Mouse (Mus musculus) layer of hippocampus, adult 11-12 months (tissue): ENCODE measurements around the gene Kifc5b.

Experiments used
- DNase-seq: peaks from one replicate; pipeline ENCODE4 v3.0.0; 2022; ENCODE audit warnings: low spot score

Kifc5b gene

DNA sequence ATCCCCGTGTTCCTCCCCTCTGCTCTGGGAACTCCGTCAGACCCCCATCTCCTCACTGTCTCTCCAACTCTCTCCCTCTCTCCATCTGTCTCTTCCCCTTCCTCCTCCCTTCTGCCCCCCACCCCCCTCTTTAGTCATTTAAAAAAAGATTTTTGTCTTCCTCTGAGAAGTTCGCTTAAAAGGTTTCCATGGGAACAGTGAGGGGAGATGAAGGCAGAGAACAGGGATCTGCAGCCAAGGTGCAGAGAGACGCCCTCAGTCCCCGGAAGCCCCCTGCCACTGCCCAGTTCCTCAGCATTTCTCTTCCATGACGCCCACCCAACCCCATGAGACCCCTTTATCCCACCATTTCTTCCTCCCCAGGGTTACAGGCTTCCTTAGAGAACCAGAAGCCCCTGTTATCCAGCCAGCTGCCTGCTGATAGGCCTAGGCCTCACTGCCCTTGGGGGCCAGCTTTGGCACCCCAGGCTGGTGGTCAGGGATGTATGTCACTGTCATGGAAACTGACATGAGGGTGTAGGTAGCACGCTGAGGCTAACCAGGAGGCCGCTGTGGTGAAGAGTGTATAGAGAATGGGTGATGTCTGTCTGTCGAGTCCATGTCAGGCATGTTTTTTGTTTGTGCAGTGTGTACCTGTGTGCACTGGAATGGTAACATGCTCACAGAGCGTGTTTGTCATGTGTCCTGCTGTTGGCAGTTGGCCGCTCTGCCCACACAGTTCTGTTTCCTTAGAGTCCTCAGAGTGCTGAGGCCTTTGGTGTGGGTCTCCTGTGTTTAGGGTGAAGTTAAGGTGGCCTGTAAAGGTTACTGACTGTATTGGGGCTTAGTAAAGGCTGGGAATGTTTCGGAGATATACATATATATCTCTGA is 30.6 kb downstream of the Kifc5b start:
- DNase-seq: no peak

DNA sequence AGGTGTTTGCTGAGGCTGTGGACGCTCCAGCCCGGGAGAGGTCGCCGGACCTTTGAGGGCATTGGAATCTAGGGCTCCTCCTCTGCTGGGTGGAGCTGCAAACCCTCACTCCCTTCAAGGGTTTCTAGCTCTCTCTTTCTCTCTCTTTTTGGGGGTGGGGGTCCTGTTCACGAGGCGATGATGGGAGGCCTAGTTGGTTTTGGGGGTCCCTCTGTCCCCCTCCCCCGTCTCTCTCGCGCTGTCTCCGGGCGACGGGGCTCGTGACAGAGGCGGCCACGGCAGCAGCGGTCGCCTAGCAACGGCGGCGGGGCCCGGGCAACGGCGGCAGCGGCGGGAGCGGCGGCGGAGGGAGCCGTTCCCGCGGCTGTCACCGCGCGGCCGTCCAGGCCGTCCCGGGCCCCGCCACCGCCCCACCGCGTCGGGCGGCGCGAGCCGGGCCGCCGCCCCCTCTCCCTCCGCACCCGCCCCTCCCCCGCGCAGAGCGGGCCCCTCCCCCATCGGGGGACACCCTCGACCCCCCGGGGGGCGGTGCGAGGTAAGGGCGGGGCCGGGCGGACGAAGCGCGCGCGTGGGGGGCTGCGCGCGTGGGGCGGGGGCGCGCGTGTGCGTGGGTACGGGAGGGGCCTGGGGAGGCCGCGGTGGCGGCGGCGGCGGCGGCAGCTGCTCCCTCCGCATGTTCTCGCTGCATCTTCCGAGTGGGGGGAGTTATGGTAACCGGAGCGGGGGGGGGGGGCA is 31.6 kb downstream of the Kifc5b start:
- peak; percentile 59 for DNase-seq

DNA sequence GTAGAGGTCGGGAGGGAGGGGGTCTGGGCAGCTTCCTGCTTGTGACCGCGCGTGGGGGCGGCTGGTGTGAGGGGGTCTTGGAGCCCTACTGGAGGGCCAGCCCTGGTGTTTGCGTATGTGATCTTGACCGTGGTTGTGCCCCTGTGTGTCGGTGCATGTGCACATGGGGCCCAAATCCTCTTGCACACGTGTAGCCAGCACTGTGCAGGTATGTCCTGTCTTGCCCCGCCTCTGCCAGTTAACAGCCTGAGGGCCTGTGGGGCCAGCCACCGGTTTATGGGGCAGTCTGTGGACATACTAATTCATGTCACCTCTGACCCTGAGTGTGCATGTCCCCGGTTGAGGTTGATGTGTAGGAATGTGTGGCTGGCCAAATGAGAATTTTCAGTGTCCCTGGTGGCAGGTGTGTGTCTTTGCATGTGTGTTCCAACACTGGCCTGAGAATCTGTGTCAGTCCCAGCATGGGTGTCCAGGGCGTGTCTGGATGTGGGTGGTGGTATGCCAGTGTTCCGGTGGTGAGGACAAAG is 32.2 kb downstream of the Kifc5b start:
- no peak for DNase-seq

DNA sequence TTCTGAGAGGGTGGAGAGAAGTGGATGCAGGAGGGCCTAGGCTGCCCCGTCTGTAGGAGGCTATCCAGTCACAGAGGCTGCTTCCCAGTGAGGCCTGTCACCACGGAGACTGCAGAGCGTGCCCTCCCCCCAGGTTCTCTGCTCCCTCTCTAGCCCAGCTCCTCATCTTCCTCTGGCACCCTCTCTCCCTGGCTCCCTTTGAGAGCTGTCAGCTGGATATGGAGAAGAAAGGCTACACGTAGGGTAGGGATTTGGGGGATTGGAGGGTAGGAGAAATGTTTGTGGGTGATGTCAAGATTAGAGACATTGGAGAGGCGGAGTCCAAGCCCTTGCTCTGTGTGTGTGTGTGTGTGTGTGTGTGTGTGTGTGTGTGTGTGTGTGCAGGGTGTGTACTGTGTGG is 33.0 kb downstream of the Kifc5b start:
- peak; percentile 59 for DNase-seq

DNA sequence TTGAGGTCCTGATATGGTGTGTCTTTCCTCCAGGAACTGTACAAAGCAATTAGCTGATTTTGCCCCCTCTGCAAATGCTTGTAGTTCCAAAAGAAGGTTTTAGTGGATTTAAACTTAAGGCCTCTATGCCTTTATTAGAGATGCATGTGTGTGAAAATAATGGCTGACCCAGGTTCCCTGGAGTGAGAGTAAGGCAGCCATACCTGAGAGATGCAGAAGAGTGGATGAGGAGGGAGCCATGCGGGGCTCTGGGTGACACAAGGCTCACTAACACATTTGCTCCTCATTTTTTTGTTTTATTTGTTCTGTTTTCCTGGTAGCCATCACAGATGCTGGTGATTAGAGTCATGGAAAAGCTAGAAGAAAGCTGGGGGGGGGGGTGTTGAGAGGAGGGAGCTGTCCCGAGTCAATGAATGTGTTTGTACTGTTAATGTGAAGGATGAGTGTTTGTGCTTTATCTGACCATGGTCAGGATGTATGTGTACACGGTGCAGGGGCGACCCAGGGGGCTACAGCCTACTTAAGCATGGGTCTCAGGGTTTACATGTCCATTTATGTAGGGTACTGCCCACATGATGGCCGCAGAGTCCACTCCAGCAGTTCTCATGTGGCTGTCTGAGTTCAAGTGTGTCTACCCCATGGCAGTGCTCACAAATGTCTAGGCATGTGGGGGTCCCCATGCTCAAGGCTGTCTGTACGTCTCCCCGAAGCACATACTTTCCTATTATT is 33.8 kb downstream of the Kifc5b start:
- DNase-seq: no peak

DNA sequence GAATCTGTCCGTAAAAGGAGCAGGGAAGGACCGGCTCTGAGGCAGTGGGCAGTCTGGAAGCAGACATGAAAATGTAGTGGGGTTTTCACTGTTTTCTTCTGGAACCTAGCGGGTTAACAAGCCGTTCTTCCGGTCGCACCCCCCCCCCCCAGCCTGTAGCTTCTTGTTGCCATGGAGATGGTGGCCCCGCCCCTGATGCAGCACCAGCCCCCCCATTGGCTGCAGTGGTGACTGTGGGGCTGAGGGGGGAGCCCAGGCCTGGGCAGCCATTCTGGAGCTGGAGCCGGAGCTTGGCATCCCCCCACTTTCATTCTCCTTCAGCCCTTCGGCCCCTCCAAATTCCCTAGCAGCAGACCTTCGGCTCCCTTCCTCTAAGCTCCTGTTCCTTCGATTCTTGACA is 34.5 kb downstream of the Kifc5b start:
- peak; percentile 86 for DNase-seq

DNA sequence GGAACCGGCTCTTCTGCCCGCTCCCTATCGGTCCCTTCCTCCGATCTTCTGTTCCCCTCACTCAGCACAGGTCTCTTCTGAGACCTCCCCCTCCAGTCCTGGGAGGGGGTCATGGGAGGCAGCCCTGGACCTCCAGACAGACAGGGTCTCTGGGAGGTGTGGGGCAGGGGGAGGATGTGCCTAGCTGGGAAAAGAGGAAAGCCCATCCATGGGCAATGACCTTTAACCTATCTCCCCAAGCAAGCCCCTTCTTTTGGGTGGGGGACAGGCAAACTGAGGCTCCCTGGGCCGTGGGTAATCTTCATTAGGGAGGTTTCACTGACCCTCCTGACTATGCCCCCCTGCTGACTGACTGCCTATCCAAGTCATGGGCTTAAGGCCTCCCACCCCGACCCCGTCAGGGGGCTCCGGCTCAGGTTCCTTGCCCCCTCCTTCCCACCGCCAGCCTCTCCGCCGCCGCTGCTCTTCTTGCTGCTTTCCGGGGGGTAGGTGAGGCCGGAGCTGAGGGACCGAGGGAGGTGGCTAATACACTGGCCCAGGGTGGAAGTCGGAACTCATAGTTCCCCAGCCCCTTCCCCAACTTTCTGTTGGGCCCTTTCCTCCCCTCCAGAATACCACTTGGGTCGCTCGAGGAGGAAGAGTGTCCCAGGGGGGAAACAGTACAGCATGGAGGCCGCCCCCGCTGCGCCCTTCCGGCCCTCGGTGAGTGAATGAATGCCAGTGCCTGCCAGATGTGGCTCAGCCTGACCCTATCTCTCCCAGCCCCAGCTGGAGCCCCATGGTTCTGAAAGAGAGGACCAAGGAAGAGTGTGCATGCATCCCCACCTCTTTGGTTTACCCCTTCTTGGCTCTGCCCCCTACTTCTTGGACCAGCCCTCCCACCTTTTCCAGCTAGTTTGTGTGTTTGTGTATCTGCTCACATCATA is 35.3 kb downstream of the Kifc5b start:
- no peak for DNase-seq

DNA sequence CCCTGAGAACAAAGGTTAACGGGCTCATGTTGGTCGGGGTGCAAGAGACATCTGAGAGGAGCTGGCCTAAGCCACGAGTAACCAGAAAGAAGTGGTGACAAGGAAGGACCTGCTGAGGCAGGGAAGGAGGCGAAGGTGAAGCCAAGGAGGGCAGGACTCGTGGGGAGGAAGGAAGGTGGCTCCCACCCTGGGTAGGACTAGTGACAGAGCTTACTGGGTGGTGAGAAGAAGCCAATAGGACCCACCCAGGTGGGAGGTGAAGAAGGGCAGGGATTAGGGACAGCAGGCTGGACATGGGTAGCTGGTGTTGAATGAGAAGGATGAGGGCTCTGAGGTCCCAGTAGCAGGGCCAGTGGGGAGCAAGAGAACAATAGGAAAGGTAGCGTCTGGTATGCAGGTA is 36.3 kb downstream of the Kifc5b start:
- DNase-seq: no peak

DNA sequence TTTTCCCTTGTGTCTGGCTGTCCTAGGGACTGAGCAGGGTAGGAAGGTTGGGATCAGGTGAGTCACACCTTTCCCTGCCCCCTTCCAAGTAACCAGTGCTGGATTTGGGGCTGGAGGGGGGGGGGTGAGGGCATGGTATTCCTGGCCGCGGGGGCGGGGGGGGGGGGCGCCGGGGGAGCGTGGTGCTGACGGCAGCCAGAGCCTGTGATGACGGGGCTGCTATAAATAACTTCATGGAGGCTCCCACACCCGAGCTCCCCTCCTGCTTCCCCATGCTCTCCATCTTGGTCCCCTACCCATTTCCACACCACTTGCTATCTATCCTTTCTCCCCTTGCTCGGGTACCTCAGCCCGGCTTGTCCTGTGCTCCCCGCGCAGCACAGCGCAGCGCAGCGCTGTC is 36.8 kb downstream of the Kifc5b start:
- no peak for DNase-seq

DNA sequence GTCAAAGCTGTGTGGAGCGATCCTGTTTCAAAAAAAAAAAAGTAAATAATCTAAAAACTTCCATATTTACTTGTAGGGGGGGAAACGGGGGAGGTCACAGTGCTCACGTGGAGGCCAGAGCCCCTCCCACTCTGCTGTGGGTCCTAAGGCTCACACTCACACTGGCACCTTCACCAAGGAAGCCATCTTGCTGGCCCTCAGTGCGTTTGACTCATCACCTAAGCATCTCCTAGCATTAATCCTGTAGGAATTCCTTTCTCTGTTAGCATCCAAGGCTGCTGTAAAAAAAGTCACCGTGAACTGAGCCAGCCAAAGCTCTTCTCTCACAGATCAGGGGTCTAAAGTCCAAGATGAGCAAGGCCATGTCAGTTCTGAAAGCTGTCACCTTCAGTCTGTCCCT is 39.4 kb downstream of the Kifc5b start:
- no peak for DNase-seq

DNA sequence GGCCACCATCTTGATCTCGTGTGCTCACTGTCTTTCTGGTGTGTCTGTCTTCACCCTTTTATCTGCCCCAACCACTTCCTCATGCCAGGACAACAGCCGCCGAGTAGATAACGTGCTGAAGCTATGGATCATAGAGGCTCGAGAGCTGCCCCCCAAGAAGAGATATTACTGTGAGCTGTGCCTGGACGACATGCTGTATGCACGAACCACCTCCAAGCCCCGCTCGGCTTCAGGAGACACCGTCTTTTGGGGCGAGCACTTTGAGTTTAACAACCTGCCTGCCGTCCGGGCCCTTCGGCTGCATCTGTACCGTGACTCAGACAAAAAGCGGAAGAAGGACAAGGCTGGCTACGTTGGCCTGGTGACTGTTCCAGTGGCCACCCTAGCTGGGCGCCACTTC is 40.0 kb downstream of the Kifc5b start:
- no peak for DNase-seq

DNA sequence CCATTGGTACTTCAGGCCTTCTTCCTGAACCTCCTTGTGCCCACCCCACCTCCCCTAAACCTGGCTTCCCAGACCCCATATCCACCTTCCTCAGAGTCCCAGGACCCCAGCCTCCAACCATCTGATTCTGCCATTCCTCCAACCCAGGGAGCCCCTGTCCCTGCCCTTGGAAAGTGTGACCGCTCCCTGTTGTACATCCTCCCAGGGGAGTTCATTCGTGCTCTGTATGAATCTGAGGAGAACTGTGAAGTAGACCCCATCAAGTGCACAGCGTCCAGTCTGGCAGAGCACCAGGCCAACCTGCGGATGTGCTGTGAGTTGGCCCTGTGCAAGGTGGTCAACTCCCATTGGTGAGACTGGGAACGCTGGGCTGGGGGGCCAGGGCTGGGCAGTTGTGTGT is 41.0 kb downstream of the Kifc5b start:
- no peak for DNase-seq

DNA sequence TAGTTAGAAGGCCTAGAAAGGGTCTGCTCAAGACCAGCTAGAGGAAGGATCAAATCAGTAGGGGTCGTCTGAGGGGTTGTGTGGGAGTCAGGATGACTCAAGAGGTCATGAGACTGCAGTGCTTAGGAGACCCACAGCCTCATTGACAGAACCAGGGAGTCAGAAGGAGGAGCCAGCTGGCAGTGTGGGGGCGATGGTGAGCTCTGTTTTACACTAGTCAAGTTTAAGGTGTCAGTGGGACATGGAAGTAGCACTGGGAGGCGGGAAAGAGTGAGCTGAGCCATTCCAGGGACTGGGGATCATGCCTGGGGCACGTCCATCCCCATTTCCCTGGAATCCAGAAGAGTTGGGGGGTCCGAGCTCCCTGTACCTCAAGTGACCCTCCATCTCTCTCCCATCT is 42.0 kb downstream of the Kifc5b start:
- no peak for DNase-seq

DNA sequence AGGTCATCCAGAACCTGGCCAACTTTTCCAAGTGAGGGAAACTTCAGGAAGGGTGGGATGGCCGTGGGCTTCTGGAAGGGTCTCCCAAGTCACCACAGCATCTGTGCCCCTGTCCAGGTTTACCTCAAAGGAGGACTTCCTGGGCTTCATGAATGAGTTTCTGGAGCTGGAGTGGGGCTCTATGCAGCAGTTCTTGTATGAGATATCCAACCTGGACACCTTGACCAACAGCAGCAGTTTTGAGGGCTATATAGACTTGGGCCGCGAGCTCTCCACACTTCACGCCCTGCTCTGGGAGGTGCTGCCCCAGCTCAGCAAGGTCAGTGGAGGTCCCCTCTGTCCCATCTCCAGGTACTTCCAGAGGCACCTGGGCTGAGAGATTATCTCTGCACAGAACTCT is 42.9 kb downstream of the Kifc5b start:
- no peak for DNase-seq

DNA sequence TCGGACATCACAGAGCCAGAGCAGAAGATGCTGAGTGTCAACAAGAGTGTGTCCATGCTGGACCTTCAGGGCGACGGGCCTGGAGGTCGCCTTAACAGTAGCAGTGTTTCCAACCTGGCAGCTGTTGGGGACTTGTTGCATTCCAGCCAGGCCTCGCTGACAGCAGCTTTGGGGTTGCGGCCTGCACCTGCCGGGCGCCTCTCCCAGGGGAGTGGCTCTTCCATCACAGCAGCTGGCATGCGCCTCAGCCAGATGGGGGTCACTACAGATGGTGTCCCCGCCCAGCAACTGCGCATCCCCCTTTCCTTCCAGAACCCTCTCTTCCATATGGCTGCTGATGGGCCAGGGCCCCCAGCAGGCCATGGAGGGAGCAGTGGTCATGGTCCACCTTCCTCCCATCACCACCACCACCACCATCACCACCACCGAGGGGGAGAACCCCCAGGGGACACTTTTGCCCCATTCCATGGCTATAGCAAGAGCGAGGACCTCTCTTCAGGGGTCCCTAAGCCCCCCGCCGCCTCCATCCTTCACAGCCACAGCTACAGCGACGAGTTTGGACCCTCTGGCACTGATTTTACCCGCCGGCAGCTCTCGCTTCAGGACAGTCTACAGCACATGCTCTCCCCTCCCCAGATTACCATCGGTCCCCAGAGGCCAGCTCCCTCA is 44.8 kb downstream of the Kifc5b start:
- DNase-seq: no peak

DNA sequence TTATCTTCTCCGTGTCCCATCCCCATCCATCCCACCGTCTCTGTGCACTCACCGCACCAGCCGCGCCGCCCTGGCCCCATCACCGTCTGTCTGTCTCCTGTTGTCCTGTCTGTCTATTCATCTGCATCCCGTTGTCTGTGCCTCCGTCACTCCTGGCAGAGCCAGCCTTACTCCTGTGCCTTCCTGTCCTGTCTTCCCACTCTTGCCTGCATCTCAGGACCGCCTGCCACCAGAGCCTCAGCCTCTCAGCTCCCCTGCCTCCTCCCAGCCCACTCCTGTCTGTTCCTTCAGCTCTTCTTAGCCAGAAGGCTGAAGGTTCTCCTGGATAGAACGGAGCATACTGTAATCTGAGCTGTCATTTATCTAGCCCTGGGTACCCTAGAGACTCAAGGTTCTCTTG is 50.1 kb downstream of the Kifc5b start:
- DNase-seq: no peak

DNA sequence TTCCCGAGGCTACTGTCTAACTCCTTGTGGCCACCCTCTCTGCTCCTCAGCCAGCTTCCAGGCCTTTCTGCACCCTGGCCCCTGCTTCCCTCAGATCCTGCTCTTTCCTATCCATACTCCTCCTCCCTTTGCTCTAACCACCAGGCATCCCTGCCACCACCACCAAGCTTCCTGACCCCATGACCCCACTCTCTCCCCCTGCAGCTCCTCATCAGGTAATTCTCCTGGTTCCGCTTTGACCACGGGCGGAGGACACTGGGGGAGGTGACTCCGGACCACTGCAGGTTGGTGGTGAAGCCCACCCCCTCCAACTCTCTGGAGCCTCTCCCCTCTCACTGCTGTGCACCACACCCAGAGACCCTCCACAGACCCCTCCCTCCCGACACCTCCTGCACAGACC is 50.6 kb downstream of the Kifc5b start:
- no peak for DNase-seq

DNA sequence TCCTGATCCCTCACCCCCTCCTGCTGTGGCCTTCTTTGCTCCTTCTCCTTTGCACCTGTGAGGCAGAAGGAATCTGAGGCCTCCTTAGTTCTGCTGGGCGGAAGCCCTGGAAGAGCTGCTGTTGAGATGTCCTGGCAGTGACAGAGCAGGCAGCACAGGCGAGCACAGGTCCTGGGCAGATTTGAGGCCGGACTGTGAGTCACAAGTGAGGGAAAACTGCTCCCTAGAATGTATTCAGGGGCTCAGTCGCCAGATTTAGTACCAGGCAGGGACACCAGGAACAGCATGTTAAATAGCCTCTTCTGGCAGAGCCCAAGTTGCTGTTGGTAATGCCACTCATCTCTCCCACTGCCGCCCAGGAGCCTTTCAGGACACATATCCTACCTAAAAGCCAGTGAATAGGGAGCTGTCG is 51.3 kb downstream of the Kifc5b start:
- DNase-seq: no peak

DNA sequence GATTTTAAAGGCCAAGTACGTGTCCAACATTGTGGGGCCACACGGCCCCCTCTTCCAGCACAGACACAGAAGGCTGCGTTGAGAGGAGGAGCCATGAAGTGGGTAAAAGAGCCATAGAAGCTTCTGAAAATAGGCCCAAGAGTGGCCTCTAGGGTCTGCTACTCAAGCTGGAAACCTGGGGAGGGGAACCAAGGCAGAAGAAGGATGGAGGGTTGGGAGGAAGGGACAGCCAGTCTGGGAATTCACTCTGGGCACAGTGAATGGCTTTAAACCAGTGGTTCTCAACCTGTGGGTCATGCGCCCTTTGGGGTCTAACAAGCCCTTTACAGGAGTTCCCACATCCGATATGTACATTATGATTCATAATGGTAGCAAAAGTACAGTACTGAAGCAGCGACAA is 52.4 kb downstream of the Kifc5b start:
- no peak for DNase-seq

DNA sequence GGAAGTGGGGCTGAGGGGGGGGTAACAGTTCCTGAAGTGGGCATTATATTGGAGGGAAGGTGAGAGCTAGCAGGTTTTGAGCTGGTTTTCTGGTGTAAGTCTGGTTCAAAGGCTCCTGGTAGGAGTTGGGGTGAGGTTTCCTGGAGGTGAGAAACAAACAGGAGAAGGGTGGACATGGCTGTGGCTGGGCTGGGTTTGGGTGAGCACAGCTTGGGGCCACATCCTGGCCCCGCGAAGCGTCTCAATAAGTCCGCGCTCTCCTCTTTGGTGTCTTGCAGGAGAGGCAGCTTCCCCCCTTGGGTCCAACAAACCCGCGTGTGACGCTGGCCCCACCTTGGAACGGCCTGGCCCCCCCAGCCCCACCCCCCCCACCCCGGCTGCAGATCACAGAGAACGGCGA is 53.3 kb downstream of the Kifc5b start:
- no peak for DNase-seq
